Mouse (Mus musculus) kidney, adult 9 months (tissue): ENCODE data around the gene Dysf.

Source experiments
- DNase-seq: peaks from one replicate; pipeline ENCODE4 v3.0.0; 2022

Gene Dysf

DNA sequence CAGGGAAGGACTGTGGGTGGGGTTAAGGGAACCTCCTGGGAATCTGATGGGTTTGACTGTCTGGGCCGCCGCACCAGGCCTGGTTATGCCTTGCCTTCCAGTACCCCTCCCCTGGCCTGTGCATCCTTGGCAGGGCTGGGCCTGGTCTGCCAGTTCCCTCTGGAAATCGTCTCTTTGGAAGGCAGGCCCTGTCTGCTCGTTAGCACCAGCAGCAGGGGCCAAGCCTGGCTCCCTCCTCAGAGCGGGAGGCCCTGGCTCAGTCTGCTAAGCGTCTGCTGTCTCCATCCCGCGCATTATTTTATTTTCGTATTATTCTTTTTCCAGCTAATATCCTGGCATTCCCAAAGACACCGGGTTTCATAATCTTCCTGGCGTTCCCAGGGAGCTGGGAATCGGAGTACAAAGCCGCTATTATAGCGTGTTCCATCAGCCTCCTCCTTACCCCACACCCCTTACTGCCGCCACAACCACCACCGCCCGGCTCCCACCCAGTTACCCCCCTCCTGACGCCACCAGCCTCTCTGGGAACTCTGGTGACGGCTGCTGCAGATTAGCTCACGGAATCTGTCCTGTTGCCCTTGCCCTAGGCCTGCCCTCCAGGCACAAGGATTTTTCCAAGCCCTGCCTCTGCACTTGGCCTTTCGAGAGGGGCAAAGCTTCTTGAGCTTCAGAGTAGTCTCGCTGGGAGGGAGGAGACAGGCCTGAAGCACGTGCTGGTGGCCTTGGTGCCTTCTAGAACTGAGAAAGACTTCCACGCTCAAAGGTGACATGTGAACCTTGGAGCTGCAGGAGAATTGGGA, 111.5 kb downstream of the Dysf start:
- no peak for DNase-seq

- no peak for DNase-seq
Measured at GRCm38 (mm10) chr6:84124609-84125008, 116.2 kb downstream of the Dysf start.

- DNase-seq, result peak; percentile 30
Measured at GRCm38 (mm10) chr6:84125101-84125500, 116.7 kb downstream of the Dysf start.

DNA sequence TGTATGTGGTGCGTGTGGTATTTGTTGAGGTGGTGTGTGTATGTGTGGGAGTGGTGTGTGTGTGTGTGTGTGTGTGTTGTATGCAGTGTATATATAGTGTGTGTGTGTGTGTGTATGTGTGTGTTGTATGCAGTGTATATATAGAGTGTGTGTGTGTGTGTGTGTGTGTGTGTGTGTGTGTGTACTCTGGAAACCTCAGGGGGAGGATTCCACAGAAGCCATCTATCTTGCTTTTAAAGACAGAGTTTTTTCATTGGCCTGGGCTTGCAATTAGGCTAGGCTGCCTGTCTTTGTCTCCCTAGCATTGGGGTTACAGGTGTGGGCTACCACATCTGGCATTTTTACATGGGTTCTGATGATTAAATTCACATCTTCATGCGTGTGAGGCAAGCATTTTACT, 119.8 kb downstream of the Dysf start:
- no peak for DNase-seq

- no peak for DNase-seq
Measured at GRCm38 (mm10) chr6:84130867-84131266, 122.5 kb downstream of the Dysf start.

GRCm38 (mm10) chr6:84131539-84131938, 123.1 kb downstream of the Dysf start:
- no peak for DNase-seq

DNA sequence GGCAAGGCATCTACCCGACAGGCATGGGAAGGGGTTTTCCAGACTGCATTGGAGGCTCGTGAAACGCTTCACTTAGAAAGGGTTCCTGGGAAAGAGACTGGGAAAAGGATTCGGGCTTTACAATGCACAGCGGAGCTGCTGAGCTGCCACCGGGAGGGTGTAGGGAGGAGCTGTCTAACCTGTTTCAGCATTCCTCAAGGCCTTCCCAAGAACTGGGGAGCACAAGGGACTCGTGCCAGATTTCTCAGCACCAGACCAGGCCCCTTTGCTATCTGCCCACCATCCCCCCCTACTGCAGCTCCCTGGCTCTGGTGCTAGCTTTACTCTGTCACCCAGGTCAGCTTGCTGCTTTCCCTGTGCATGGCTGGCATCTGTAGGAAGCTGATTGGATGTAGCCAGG, 124.7 kb downstream of the Dysf start:
- no peak for DNase-seq

DNA sequence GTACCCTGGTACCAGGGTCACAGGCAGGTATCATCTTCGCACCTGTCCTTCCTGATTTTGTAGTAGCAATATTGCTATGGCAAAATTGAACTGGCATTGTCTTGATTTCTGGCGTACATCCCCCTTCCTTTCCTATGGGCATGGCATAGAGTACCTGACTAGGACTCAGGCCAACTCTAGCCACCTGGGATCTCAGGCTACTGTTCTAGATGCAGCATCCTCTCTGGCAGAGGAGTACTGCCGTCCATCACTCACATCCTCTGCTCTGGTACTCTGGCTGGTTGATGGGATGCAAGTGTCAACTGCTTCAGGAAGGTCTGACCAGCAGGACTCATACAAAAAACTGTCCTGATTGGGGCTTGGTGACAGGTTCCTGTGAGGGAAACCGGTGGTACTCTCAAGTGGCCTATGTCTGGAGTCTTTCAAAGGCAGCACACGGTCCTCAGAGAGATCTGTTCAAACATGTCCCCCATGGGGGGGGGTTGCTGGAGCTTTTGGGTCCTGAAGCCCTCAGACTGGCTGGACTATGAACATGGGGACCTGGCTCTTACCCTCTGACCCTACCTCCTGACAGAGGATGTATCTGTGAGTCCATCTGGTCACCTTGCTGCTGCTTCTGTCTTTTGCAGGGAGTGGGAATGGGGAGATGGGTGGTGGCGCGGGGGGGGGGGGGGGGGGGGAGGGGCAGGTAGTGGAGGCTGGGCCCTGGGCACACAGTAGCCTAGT, 125.8 kb downstream of the Dysf start:
- DNase-seq, result no peak

- no peak for DNase-seq
Measured at GRCm38 (mm10) chr6:84134722-84135394, 126.5 kb downstream of the Dysf start.

GRCm38 (mm10) chr6:84135709-84136108, 127.3 kb downstream of the Dysf start:
- DNase-seq, result peak; percentile 48

GRCm38 (mm10) chr6:84136345-84136744, 128.0 kb downstream of the Dysf start:
- DNase-seq, result no peak

DNA sequence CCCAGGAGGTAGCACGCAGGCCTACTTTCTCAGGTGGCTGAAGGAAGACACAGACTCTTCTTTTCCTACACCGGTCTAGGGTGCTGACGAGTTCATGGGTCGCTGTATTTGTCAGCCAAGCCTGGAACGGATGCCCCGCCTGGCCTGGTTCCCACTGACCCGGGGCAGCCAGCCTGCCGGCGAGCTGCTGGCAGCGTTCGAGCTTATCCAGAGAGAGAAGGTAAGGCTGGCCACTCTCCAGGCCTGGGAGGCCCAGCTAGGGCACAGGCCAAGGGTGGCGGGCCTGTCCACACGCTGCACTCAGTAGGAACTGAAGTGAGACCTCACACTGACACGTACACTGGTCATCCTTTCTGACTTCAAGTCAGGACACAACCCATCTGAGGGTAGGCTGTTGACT, 131.5 kb downstream of the Dysf start:
- DNase-seq, result peak; percentile 96

GRCm38 (mm10) chr6:84142481-84142880, 134.1 kb downstream of the Dysf start:
- peak; percentile 33 for DNase-seq

DNA sequence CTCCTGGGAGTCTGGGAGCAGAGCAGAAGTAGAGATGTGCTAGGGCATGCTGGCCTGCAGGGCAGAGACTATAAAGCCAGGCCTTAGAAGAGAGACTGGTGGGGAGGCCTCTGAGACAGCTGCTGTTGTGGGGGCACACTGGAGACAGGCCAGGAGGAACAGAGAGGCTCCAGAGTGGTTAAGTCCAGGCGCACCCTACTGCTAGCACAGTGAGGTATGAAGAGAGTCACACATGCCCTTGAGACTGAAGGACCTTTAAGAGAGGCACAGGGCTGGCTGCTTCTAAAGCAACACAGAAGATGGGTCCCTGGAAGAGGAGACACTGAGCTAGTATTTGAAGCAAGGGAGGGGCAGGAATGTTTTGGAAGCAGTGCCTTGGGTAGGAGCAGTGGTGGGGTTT, 134.9 kb downstream of the Dysf start:
- DNase-seq, result no peak

DNA sequence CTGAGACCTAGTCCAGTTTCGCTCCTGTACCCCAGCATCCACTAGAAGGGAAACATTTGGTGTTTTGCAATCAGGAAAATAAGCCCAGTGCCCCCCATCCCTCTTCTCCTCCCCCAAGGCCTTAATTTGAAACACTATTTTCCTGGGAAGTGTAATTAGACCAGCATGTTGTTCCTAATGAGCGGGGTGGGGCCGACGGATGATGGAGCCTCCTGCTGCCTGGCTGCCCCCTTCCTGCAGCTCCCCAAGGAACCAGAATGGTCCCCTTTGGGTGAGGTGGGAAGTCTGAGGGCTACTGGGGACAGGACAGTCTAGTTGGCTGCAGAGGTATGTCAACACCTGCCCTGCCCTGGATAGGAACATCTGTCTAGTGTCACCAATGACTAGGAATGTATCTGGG, 136.0 kb downstream of the Dysf start:
- no peak for DNase-seq

DNA sequence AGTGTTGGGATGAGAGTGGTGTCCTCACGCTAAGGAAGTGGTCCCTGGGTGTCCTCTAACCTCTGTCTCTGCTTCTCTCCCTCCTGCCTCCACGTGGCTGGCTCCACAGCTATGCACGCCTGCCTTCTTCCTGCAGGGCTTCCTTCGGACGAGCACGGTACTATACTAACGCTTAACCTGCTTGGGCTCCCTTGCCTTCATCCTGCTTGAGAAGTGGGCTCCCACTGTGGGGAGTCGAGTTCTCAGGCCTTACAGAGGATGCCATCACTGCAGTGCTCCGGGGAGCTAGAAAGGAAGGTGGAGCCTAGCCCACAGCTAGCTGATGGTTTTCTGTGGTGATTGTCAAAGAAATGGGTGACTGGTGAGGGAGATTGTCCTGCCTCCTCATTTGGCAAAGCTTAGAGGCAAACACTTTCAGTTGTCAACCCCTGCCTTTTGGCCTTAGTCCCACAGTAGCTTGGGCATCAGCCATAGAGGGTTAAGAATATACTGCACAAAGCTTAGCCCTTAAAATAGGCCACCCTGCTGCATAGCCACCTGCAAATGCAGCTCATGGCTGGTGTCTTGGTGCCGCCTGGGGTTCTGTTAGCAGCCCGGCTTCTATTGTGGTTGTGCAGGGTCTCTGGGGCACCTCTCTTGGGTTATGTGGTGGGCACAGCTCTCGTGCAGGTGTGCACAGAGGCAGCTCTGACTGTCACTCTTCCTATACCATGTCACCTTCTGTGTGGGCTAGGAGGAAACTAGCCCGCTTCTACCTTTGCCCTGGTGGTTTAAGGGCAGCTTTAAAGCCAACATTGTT, 139.0 kb downstream of the Dysf start:
- DNase-seq, result no peak

DNA sequence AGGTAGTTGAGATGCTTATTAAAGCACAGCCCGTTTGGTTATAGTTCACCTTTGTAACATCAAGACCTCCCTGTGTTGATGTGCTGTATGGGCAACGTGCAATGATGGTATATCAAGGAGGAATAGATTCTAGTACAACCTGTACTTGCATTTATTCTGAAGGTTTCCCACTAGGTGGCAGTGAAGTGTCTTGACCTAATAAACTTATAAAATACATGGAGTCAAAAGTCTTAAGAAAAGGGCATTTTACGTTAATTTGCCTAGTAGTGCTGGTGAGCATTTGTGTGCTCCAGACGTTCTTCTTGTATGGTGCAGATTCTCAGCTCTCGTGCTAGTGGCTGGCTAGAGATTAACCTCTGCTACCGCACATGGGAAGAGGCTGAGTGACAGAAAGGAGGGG, 140.1 kb downstream of the Dysf start:
- DNase-seq, result peak; percentile 41

GRCm38 (mm10) chr6:84154508-84154907, 146.1 kb downstream of the Dysf start:
- no peak for DNase-seq

DNA sequence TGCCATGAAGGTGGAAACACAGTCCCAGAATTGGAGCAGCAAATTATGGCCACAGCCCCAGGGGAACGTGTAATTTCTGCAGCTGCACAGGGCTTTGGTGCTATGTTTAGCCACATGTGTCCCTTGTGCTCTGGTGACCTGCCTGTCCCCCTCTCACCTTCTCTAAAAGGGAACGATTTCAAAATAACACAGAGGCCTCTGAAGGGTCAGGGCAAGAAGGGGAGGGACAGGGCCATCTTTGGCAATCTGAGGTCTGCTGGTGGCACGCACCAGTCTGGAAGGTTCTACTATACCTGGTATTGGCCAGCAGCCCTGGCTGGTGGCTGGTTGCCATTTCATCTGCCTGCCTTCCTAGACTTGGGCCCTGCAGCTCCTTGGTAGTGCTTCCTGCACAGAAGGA, 147.4 kb downstream of the Dysf start:
- no peak for DNase-seq

DNA sequence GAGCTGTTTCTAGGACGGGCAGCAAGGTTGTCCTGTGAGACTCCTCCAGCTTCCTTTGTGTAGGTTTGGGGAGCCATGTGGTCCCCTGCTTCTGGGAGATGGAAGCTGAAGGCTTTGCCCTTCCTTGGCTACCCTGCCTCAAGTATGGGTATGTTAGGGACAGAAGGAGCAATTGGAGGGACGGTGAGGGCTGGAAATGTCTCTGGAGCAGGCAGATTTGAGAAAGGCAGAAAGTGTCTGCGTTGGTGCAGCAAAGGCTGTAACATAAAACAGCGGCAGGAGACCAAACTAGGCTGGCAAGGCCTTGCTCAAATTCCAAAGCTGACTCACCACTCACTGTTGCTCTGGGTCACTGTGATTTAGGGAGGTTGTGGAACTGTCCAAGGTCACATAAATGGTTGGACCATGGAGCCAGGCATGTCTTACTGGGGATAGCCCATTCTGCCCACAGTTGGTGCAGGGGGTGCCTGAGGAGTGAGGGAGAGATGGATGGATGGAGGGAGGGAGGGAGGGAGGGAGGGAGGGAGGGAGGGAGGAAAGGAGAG, 148.2 kb downstream of the Dysf start:
- no peak for DNase-seq

DNA sequence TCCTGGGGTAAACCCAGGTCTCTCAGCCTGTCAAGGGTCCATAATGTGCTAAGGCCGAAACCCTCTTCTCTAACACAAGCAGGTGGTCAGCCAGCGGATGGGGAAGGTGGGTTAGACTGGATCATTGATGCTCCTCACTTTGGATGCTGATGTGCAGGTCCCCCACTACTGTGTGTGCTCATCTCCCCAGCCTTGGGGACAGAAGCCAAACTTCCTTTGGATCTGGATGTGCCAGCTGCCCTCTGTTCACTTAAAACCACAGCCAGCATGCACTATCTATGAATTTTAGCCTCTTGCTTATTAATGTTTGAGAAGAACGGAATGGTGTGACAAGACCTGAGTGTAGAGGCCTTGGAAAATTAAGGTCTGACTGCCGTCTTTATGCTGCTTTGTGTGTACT, 150.7 kb downstream of the Dysf start:
- DNase-seq, result no peak

DNA sequence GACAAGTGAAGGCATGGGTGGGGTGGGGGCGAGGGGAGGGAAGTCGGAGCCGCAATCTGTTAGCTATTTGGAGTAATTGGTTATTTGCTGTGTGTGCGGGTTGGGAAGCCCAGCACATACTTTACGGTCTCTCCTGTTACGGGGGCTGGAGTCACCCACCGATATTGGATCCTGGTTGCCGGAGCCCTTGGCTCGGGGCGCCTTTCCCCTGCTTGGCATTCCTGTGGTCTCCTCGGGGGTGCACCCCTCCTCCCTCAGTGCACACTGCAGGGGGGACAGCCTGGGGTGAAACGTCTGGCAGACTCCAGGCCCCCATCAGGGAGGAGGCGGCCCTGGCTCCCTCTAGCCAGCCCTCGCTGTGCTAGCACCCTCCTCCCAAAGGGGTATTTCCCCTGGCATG, 159.2 kb downstream of the Dysf start:
- DNase-seq, result no peak

DNA sequence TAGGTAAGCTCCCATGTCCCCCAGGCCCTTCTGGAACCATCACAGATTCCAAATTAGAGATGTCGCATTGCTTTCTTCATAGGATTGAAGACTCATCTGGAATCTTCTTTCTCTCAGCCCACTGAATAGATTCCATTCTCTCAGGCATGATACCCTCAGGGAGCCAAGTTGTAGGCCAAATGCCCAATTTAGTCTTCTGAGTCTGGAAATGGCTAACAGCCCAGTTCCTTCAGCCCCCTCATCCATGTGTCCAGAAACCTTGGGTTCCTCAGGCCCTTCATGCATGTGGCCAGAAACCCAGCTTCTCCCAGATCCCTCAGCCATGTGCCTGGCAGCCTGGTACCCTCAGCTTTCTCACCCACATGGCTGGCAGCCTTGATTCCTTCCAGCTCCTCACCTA, 160.2 kb downstream of the Dysf start:
- no peak for DNase-seq
